Mouse (Mus musculus) erythroblast, embryonic 14.5 days (primary cell): ENCODE measurements around the gene Dqx1. TPM values are rescaled to one million over a fixed set of nuclear protein-coding genes. Genes with fewer than 3 reads are reported as not detected.

Experiments
- H3K27me3 ChIP-seq: 2 replicates; pipeline ENCODE4 v1.6.1; 2012; ENCODE audit warnings: inconsistent platforms; ENCODE audit not compliant: control insufficient read depth
- H3K36me3 ChIP-seq: 2 replicates; pipeline ENCODE4 v1.6.1; 2012; ENCODE audit warnings: mild to moderate bottlenecking, inconsistent platforms; ENCODE audit not compliant: control insufficient read depth
- H3K4me1 ChIP-seq: 2 replicates; pipeline ENCODE4 v1.6.1; 2012; ENCODE audit warnings: inconsistent platforms; ENCODE audit not compliant: control insufficient read depth
- H3K4me3 ChIP-seq: replicated peaks from 2 replicates; pipeline ENCODE3; 2012; ENCODE audit warnings: moderate library complexity, mild to moderate bottlenecking, inconsistent platforms
- H3K9me3 ChIP-seq: 2 replicates; pipeline ENCODE4 v1.6.1; 2012; ENCODE audit warnings: low read length, inconsistent platforms, mixed read lengths; ENCODE audit not compliant: control insufficient read depth
- GATA1 ChIP-seq: IDR thresholded peaks from 2 replicates; pipeline ENCODE4 v1.6.1; 2012; ENCODE audit warnings: low read length, inconsistent platforms, mixed read lengths
- TAL1 ChIP-seq: IDR thresholded peaks from 3 replicates; pipeline ENCODE4 v1.6.1; 2012; ENCODE audit warnings: low read length, inconsistent platforms, mixed read lengths
- polyA plus RNA-seq: library from polyadenylated mRNA; stranded (reverse); fragments of >175 nt; gene quantifications from 2 replicates; pipeline ENCODE4 v1.2.3, GENCODE M21; 2012

Gene Dqx1
- polyA plus RNA-seq, 1 experiment: 0.14 TPM

- Histone ChIP-seq H3K36me3 (peaks cover 1% of the 10 kb centered on the region; the same call in 1 of the 2 replicates), H3K27me3 (peaks cover 2% of the 10 kb centered on the region), H3K9me3 (no peaks in the 10 kb centered on the region), H3K4me3 (no peak overlapping the region), H3K4me1 (peaks cover 67% of the 10 kb centered on the region)
- no peak for TF ChIP-seq TAL1
- no peak for TF ChIP-seq GATA1
Observed at GRCm38 (mm10) chr6:83043561-83043960, 14.1 kb upstream of the Dqx1 start.

GRCm38 (mm10) chr6:83043993-83044392 lies 13.7 kb upstream of the Dqx1 start:
- H3K9me3 ChIP-seq: no peaks in the 10 kb centered on the region
- peaks cover 2% of the 10 kb centered on the region; the same call in 1 of the 2 replicates for H3K36me3 ChIP-seq
- H3K4me3 ChIP-seq: no peak overlapping the region
- no peak for TF ChIP-seq GATA1
- TF ChIP-seq TAL1: no peak
- H3K4me1 ChIP-seq: peaks cover 67% of the 10 kb centered on the region
- H3K27me3 ChIP-seq: peaks cover 2% of the 10 kb centered on the region

GRCm38 (mm10) chr6:83044742-83045141 lies 12.9 kb upstream of the Dqx1 start:
- TF ChIP-seq TAL1 (no peak), GATA1 (no peak)
- H3K36me3 ChIP-seq: peaks cover 8% of the 10 kb centered on the region

GRCm38 (mm10) chr6:83049367-83049766 lies 8.3 kb upstream of the Dqx1 start:
- no peak overlapping the region for H3K4me3 ChIP-seq
- no peaks in the 10 kb centered on the region for H3K9me3 ChIP-seq
- peaks cover 46% of the 10 kb centered on the region for H3K36me3 ChIP-seq
- H3K27me3 ChIP-seq: peaks cover 2% of the 10 kb centered on the region
- TF ChIP-seq GATA1 (no peak), TAL1 (no peak)
- H3K4me1 ChIP-seq: peaks cover 72% of the 10 kb centered on the region

More at GRCm38 (mm10) chr6:83044742-83045141, 12.9 kb upstream of the Dqx1 start:
- no peaks in the 10 kb centered on the region for H3K9me3 ChIP-seq
- H3K4me1 ChIP-seq: peaks cover 66% of the 10 kb centered on the region
- no peak overlapping the region for H3K4me3 ChIP-seq
- peaks cover 2% of the 10 kb centered on the region for H3K27me3 ChIP-seq

- peaks cover 83% of the 10 kb centered on the region for H3K4me1 ChIP-seq
- peaks cover 79% of the 10 kb centered on the region for H3K36me3 ChIP-seq
- H3K4me3 ChIP-seq: peak overlapping the region; percentile 81
- H3K9me3 ChIP-seq: no peaks in the 10 kb centered on the region
- TF ChIP-seq TAL1 (no peak), GATA1 (no peak)
- no peaks in the 10 kb centered on the region for H3K27me3 ChIP-seq
Observed at GRCm38 (mm10) chr6:83053136-83053960, 4.3 kb upstream of the Dqx1 start.

GRCm38 (mm10) chr6:83054074-83054851 lies 3.4 kb upstream of the Dqx1 start, which contains the start of gene Aup1:
Aup1 (plus strand) TSS chr6:83054521.
- Histone ChIP-seq H3K36me3 (peaks cover 85% of the 10 kb centered on the region), H3K27me3 (no peaks in the 10 kb centered on the region), H3K4me3 (peak within 1 kb of the TSS; percentile 81), H3K9me3 (no peaks in the 10 kb centered on the region), H3K4me1 (peaks cover 82% of the 10 kb centered on the region)
- TF ChIP-seq GATA1: no peak
- TF ChIP-seq TAL1: no peak

GRCm38 (mm10) chr6:83054871-83055431 lies 2.7 kb upstream of the Dqx1 start, which contains the start of gene Htra2:
Htra2 (minus strand) TSS chr6:83055273.
- no peaks in the 10 kb centered on the region for H3K27me3 ChIP-seq
- peaks cover 78% of the 10 kb centered on the region for H3K4me1 ChIP-seq
- peaks cover 84% of the 10 kb centered on the region for H3K36me3 ChIP-seq
- no peaks in the 10 kb centered on the region for H3K9me3 ChIP-seq
- peak within 1 kb of the TSS; percentile 81 for H3K4me3 ChIP-seq
- TF ChIP-seq TAL1: no peak

- no peaks in the 10 kb centered on the region for H3K9me3 ChIP-seq
- TF ChIP-seq TAL1: no peak
- no peak for TF ChIP-seq GATA1
- H3K27me3 ChIP-seq: peaks cover 31% of the 10 kb centered on the region
- H3K4me3 ChIP-seq: peak overlapping the region; percentile 45
- H3K36me3 ChIP-seq: peaks cover 62% of the 10 kb centered on the region
- H3K4me1 ChIP-seq: peaks cover 44% of the 10 kb centered on the region
Observed at GRCm38 (mm10) chr6:83058725-83059124, 1.1 kb downstream of the Dqx1 start.

- TF ChIP-seq GATA1 (no peak), TAL1 (no peak)
- Histone ChIP-seq H3K4me3 (no peak overlapping the region), H3K27me3 (peaks cover 100% of the 10 kb centered on the region), H3K4me1 (peaks cover 19% of the 10 kb centered on the region), H3K9me3 (peaks cover 26% of the 10 kb centered on the region), H3K36me3 (peaks cover 9% of the 10 kb centered on the region)
Observed at GRCm38 (mm10) chr6:83065995-83066394, 8.4 kb downstream of the Dqx1 start.
